Mouse (Mus musculus) heart, adult 2 months (tissue): Measurements from ENCODE around the gene Ifrd2.

Experiments
- CTCF ChIP-seq: fragments of 200-600 bp; IDR thresholded peaks from 2 replicates; pipeline ENCODE4 v1.8.1; 2022; ENCODE audit warnings: antibody characterized with exemption, mild to moderate bottlenecking, moderate library complexity
- EP300 ChIP-seq: fragments of 200-500 bp; IDR thresholded peaks from 2 replicates; pipeline ENCODE4 v1.6.1; 2011; ENCODE audit warnings: low read depth, low read length, control low read depth; ENCODE audit not compliant: insufficient read depth
- POLR2A ChIP-seq: fragments of 200-500 bp; IDR thresholded peaks from 2 replicates; pipeline ENCODE4 v1.6.1; 2011; ENCODE audit warnings: mild to moderate bottlenecking, low read depth, low read length, control low read depth; ENCODE audit not compliant: insufficient read depth

DNA sequence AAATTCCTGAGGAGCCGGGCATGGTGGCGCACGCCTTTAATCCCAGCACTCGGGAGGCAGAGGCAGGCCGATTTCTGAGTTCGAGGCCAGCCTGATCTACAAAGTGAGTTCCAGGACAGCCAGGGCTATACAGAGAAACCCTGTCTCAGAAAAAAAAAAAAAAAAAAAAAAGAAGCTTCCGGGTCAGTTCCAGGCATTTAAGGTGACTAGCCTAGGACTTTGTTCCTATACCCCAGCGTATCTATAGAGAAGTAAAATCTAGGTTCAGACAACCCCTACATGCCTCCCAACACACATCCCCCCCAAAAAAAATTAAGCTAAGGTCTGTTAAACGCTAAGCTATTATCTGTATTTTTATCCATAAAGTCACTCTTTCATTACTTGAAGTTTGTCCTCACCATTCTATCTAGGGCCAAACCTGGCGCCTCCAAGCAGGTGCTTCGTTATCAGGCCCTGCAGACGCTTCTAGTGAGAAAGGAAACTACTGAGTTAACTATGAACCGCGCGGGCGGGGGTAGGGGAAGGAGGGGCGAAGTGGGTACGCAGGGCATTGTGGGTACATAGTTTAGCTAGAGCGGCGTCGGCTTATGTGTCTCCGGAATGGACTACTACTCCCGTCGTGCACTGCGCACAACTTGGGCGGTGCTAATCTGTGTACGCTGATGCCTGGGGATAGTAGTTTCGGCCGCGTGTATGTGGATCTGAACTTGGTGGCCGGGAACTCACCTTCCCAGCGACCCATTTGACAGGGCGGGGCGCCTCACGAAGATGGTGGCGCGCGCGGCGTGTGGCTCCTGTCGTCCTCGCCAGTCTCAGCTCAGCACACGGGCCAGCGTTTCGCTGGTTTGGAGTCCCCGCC, at the start of gene Ifrd2:
- TF ChIP-seq POLR2A = peak; percentile 71
- peak; percentile 80 for TF ChIP-seq EP300
- TF ChIP-seq CTCF = no peak
